Mouse (Mus musculus) lung, postnatal 14 days (tissue): ENCODE measurements around the gene Hs6st2.
A peak's percentile ranks its signal among the peaks of the same experiment; 100 is the strongest.

ENCODE experiments used
- DNase-seq: peaks from one replicate; pipeline ENCODE4 v3.0.0; 2021

Gene Hs6st2

DNA sequence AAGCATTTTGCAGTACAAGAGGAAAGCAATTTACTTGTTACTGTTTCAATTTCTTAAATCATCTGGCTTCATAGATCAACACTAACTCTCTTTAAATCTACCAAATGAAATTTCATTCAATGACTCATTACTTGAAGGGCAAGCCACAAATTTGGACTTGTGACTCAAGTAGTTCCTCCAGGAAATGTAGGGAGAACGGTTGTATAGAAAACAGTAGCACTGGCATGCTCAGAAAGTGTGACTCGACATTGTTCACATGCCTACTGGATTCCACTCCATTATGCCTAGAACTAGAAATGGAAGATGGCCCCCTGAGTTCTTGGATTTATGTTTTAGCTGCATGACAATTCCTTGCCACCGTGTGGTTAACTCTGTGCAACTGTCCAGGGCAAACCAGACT lies 100.0 kb downstream of the Hs6st2 start:
- no peak for DNase-seq

DNA sequence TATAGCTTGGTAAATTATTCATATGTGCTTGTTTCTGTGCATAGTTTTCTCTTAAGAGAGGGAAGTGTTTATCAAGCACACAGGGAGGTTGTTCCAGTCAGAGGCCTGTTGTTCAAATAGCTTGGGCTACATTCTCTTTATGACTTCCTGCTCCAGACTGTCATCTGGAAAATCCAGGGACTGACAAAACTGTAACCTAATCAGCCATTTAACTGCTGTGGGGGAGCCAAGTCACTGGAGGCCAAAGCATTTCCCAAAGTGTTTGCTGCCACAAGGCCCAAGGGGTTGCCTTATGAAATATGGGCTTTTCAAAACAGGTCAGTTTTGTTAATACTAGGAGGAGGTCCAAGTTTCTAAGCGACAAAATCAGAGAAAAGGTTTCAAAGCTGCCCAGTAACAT lies 119.8 kb downstream of the Hs6st2 start:
- DNase-seq = no peak

DNA sequence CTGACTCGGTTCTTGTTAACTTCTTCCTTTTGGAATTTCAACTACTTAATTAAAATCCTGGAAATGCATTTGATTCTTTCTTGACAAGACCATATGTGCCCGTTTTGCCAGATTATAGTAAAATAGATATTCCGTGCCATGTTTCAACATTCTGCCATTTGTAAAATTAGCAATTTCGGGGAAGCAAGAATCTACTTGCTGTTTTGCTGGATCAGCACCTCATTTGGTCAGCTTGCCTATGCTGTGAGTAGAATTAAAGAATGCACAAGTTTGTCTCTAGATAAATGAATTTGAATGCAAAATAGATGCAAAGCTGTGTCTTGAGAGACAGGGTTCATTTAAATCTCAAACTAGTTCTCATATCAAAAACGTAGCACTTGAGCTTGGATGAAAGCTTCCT lies 142.0 kb downstream of the Hs6st2 start:
- DNase-seq = no peak

DNA sequence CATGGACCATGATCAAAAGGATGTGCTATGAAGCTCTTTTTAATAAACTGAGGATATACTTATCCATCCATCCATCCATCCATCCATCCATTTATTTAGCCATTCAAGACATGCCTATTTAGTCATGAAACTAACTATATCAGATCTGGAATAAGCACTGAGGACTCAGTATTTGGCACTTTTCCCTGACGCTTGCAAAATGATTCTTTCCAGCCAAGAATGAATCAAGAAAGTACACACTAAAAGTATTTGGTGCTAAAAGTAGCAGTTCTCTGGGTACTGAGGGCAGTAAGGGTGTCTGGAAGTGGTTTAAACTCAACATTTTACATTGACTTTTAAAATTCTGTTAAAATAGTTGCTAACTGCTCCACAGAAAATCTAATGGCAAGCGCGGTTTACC lies 144.6 kb downstream of the Hs6st2 start:
- DNase-seq = peak; percentile 9

DNA sequence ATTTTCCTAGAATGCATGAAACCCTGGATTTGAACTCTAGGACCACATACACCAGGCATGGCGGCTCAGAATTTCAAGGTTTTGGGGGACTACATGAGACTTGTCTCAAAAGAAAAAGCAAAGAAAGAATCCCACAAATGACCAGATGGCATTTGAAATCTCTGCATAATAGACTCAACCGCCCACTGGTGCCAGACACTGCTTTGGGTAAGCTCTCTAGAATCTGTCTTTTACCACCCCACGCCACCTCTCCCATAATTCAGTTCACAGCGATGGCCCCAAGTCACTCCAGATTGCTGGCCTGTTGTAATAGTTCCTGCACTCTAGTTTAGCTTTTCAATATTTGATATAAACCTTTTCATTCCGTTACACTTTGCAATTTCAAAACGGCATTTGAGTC lies 146.4 kb downstream of the Hs6st2 start:
- DNase-seq = no peak

DNA sequence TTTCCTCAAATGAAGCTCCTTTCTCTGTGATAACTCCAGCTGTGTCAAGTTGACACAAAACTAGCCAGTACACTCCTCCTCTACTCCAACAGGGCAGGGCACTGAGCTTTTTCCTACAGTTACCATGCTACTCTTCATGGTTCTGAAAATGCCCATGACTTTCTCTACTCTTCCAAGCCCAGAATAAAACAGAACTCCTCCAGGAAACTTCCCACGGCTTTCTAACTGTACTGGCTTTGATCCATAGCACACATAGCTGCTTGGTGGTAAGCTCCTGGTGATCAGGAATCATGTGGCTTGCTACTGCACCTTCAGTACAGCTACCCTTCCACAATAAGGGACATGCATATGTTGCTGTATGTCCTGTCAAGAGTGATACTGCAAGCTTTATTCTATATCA lies 150.5 kb downstream of the Hs6st2 start:
- no peak for DNase-seq

DNA sequence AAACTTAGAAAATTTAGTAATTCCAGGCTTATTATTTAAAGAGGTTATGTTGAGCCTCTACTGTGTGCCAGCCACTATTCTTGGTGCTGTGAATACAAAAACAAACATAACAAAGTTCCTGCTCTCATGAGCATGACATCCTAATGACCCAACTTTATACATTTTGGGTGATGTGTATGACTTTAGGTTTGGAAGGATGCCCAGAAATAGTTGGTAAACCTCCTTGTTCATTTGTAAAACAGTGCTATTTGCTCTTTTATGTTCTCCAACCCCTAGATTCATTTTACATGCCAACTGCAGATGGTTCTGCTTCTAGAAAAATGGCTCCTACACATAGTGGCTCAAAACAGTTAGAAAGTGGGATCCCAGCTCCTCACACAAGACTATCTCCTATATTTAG lies 153.1 kb downstream of the Hs6st2 start:
- no peak for DNase-seq

DNA sequence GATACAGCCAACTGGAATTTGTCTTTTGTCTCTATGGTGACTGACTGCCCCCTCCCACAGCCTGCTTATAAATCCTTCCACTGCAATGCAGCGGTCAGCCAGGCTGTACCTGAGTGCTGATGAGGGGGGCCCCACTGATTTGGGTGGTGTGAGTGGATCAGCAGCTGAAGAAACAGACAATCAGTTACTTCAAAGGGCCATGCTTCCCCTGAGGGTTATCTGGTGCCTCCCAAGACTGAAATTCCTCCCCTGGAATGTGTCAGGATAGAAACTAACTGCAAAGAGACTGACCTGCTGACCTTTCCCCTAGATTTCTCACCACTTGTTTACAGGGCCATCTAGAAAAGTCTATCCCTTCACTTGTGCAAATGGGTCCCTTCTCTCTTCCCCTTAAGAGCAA lies 166.8 kb downstream of the Hs6st2 start:
- DNase-seq = no peak

DNA sequence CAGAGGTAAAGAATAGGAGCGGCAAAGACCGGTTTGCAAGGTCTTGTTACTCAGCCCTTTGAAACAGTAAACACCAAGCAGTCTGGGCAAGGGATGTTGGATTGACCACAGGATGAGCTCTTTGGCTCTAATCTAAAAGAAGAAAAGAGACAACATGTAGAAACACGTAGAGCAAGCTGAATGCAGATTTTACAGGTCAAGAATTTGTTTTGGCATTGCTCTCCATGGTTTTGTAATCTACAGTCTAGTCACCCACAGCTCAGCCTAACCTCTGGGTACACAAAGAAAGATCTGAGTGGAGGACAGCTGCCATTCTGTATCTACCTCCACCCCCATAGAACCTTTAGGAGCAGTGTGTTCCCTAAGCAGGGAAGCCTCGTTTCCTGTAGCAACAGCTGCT lies 175.1 kb downstream of the Hs6st2 start:
- DNase-seq = no peak

DNA sequence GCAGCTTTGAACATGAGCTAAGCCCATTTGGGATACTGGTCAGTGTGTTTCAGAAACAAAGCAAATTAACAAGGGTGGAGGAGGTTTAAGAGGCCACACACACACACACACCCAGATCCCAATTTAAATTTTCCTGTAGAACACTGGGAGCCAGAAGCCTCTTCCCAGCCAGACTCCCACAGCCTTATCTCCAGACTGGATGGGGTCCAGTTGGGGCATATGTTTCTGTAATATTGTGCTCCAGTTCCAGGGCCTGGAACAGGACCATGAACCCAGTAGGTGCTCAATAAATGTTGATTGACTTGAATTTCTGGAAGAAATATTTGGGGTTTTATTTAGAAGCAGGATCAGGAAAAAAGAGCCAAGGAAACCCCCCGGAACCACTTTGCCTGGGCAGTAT lies 176.0 kb downstream of the Hs6st2 start:
- no peak for DNase-seq

DNA sequence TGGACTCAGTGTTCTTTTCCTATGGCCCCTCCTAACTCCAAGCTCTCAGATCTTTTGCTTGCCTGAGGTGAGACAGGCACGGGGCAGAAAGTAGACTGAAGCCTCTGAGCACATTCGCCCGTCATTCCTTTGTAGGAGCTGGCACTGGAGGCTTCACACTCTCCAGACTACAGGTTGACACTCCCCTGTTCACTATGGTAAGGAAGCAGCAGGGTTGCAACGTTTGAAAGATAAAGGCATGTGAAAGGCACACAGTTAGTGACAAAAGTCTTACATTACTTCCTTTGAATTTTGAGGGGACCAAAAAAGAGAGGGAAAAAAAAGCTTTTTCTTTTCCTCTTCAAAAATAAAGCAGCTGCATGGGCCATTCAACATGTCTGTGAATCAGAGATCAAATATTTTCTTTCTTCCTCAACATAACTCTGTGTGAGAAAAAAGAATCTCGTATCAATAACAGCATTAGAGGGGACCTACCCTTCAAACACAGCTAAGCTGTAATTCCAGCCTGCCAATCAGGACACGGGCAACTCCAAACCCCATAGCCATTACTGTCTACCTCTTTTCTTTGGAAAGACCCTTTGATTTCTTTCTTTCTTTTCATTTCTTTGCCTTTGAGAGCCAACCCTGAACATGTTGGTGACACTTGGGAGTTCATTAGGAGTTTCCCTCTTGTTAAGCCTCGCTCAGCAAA lies 177.7 kb downstream of the Hs6st2 start:
- DNase-seq = no peak

DNA sequence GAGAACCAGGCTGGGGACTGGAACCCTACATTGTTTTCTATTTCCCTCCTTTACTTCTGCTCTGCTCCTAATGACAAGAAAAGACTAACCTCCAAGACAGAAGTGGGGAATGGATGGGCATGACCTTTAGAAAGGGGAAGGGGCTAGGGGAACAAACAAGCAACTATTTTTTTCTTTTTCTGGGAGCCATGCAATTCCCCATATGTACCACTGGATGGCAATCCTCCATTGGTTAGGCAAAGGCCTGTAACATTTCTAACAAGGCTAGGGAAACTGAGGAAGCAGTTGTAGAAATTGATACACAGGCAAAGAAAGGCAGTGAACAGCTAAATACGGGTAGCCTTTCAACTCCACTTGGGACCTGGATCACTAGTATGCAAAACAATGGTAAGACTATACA lies 183.8 kb downstream of the Hs6st2 start:
- DNase-seq = no peak

DNA sequence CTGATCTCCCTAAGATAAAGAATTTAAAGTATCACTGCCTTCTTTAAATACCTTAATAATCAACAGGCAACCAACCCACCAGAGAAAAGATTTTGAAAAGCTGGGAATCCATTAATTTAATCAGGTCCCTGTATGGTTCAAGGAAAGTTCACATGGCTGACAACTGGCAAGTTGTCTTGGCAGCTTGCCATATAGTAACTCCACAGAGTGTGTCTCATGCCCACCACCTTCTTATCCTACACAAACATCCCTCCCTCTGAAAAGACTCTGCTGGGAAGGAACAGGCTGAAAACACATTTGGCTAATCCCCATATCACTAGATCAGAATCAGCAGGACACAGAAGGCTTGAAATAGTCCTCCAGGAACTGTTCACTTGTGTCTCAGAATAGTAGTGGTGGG lies 193.3 kb downstream of the Hs6st2 start:
- DNase-seq = no peak

DNA sequence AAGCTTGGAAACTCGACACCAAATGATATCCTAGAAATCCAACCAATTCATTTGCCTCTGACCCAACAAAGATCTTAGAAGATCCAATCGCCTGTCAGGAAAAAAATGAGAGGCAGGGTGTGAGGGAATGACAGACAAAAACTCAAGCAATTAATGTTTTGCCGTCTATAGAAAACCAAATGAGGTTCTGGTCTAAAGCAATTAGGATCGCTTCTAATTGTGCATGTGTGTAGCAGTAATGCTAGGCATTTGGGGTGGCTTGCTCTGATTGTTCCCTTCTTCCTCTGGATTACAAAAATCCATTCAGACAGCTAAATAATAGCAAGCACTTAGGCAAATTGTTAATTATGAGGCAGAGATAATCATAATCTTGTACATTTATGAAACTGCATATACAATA lies 212.2 kb downstream of the Hs6st2 start:
- DNase-seq = no peak

DNA sequence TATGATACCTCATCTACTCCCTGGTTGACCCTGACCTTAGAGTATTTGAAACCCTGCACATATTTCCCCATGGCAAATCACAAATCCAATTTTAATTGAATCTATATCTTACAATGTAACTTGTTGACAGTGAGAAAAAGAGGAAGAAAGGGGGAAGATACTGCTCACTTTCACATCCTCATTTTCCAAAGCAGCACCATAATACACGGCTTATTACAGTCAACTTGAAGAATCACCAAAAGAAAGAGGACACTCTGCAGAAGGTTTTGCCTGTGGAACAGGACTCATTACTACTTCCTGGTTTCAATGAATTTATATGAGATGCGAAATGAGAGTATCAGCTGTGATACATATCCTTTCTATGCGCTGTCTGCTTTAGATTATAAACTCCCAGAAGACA lies 220.2 kb downstream of the Hs6st2 start:
- no peak for DNase-seq

DNA sequence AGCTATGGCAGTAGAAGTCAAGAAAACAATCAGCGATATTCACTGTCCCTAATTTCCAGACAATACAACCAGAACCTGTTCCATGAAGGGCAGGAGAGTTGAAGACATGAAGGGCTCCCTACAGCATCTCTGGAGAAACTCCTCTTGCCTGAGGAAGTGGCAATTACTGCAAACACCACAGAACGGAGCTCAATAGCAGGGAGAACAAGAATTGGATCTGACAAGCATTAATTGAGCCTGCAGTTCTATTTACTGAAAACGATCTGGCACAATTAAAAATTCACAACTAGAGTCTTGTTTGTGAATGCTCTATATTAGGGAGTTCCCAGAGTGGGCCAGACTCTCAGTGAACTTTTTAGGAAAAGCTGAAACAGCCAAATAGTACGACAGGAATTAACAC lies 238.3 kb downstream of the Hs6st2 start:
- no peak for DNase-seq

DNA sequence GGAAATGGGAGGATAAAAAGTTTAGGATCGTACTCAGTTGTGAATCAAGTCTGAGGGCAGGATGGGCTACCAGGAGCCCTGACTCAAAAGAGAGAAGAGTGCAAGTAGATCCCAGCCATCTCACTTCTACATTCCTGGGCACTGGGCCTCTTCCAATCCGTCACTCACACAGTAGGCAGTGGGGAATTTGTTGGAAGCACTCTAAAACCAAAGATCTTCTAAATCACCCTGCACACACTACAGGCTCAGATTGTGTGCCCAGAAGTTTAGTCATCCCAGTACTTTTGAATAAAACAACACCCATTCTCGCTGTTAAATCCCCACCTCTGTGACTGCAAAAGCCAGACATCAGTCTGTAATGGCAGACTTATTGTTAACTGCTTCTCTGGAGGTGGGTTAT lies 249.9 kb downstream of the Hs6st2 start:
- DNase-seq = no peak

DNA sequence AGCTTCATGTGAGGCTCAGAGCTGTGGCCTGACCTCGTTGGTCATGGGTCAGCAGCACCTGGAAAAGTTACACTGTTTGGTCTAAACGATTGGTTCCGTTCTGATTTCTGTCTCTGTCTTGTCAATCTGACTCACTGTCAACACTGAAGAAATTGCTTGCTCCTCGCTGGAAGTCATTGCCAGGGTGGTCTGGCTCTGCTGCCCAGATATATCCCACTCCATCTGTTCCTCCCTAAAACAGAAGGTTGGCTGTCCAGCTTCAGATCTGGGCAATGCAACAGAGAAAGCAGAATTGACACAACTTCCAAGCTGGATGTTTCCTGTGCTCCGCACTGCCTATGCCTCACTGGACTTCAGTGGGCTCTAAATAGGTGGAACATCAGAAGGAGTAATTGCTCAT lies 256.6 kb downstream of the Hs6st2 start:
- DNase-seq = no peak

DNA sequence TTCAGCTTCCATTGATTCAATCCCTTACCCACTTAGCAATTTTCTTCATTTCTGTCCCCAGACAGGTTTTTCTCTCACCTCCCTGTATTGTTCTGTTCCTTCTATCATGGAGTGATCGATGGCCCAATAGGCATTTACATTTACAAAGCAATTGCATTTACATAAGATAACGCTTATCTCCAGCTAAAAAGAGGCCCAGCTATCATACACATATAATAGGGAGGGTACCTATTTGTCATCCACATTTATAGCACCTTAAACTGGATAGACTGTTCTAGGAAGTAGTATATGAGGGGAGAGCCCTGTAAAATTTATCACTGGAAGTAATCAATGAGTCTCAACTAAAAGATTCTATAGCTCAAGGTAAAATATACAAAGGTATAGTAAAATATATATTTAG lies 271.4 kb downstream of the Hs6st2 start:
- DNase-seq = no peak

DNA sequence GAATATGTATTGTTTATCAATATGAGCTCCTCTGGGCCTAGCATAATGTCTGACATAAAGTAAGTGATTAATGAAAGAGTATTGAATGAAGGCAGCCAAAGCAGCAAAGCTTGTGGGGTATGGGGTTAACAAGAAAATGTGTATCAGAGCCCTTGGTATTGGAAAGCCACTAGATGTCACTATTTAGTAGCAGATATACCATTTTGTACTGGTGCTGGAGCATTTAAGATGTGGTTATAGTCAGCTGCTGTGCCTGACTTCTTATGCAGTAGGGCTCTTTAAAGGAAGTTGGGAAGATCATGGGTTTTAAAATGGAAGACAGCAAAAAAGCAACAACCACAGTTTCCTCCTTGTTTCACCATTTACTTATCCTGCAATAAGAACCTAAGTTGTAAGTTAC lies 284.2 kb downstream of the Hs6st2 start:
- DNase-seq = no peak

DNA sequence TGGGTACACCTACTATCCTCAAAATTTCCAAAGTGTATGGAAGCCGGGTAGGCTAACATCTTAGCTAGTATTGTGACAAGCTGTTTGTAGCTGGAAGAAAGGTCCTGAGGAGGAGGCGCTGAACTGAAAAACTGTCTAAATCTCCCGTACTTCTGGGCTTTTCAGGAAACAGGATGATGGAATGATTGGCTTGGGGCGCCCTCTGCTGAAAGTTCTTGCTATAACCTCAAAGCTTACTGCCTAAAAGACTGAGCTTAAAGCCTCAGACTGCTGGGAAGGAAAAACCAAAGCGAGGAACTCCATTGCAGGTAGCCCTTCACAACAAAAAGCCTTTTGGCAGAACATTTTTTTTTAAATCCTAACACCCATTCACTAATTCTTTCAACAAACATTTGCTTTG lies 307.0 kb downstream of the Hs6st2 start:
- DNase-seq = peak; percentile 79

DNA sequence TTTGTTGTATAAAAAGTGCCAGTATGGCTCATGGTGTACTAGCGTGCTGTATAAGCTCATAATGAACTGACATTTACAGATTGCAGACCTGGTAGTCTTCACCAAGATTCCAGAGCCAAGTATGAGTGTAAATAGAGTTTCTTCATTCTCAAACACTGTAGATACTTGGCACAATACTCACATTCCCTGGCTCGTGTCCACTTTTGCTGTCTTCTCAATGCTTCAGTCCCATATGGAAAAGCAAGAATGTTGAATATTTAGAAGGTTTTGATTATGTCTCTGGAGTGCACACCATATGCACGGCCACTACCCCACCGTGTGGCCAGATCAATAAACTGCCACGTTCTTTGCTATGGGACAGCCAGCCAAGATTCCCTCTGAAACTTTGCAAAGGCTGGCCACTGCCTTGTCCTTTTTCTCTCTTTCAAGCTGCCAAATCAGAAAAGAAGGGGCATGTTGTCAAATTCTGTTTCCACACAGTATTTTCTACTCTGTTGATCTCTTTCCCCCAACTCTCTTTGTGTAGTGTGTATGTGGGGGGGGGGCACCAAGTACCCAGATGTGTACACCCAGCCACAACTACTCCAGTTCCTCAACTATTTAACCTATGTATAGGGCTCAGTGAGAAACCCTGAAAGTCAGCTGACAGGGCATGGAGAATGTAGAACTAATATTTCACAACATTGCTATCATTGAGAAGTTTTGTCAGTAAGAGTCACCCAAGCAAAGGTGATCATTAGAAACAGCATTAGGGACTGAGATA lies 309.0 kb downstream of the Hs6st2 start:
- peak; percentile 21 for DNase-seq

DNA sequence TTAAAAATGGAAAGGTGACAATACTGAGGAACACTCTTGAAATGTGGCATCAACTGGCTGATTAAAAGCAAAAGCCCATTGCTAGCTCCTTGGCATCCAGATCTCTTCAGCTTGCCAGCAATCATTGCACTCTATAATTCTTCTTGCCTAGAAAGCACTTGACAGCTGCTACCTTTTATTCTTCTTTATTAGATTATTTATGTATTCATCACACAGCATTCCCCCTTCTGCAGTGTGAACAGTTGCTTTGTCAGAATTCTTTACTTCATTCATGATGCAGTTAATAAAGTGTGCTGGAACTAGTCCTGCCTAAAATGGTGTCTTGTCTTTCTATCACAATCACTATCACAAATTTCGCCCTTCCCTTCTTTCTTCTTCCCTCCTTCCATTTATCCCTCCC lies 332.0 kb downstream of the Hs6st2 start:
- DNase-seq = no peak

DNA sequence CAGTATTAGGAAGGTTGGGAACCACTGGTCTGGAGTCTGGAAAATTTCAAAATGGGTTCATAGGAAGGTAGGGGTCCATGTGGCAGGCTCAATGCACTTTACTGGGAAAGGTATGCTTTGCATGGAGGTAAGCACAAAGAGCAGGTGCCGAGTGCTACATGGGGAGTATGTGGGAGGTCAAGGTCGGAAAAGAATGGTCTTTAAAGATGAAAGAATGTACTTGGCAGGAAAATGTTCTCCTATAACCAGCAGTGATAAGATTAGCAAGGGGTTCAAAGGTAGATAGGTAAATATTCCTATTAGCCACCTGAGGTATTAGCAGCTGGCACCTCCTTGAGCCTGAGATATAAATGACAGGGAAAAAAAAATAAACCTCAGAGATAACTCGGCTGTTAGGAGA lies 338.1 kb downstream of the Hs6st2 start:
- DNase-seq = no peak
